Mouse (Mus musculus): Measurements from ENCODE around the gene Epsti1. TPM values are rescaled to one million over a fixed set of nuclear protein-coding genes. Genes with fewer than 3 reads are reported as not detected.

The Epsti1 gene
- polyA plus RNA-seq, 1 experiment from 2014 or later = 0.08 TPM

- H3K9me3 ChIP-seq (ENCODE audit: control insufficient read depth, low read length) = no peaks in the 10 kb centered on the region
- DNase-seq (ENCODE audit: low spot score) (no peak), ATAC-seq (ENCODE audit: insufficient number of reproducible peaks, low FRiP score, low TSS enrichment, low read depth) (no peak)
- H3K27me3 ChIP-seq (ENCODE audit: control insufficient read depth, insufficient read depth, low read length) = no peaks in the 10 kb centered on the region
- H3K4me1 ChIP-seq (ENCODE audit: control insufficient read depth, insufficient read depth, low read length) = no peaks in the 10 kb centered on the region
- H3K36me3 ChIP-seq (ENCODE audit: control insufficient read depth, insufficient read depth, low read length) = no peaks in the 10 kb centered on the region
- 83% methylated on average over 3 of the region's 3 CpGs for WGBS
- no peak overlapping the region for H3K9ac ChIP-seq (ENCODE audit: low read length)
- no peak overlapping the region for H3K4me2 ChIP-seq (ENCODE audit: low read depth, severe bottlenecking)
- no peak overlapping the region for H3K27ac ChIP-seq (replicated peaks; ENCODE audit: low read depth, low read length)
- no peak overlapping the region for H3K4me3 ChIP-seq (ENCODE audit: low read depth, low read length)
Measured at GRCm38 (mm10) chr14:77895951-77896350, 8.1 kb upstream of the Epsti1 start.

GRCm38 (mm10) chr14:77902541-77902940 lies 1.5 kb upstream of the Epsti1 start:
- no peaks in the 10 kb centered on the region for H3K9me3 ChIP-seq (ENCODE audit: control insufficient read depth, low read length)
- no peak overlapping the region for H3K27ac ChIP-seq (replicated peaks; ENCODE audit: low read depth, low read length)
- 91% methylated on average over 3 of the region's 3 CpGs for WGBS
- H3K36me3 ChIP-seq (ENCODE audit: control insufficient read depth, insufficient read depth, low read length) = no peaks in the 10 kb centered on the region
- DNase-seq (ENCODE audit: low spot score) = no peak
- H3K9ac ChIP-seq (ENCODE audit: low read length) = no peak overlapping the region
- no peak overlapping the region for H3K4me3 ChIP-seq (ENCODE audit: low read depth, low read length)
- H3K4me1 ChIP-seq (ENCODE audit: control insufficient read depth, insufficient read depth, low read length) = no peaks in the 10 kb centered on the region
- H3K27me3 ChIP-seq (ENCODE audit: control insufficient read depth, insufficient read depth, low read length) = no peaks in the 10 kb centered on the region
- no peak overlapping the region for H3K4me2 ChIP-seq (ENCODE audit: low read depth, severe bottlenecking)
- ATAC-seq (ENCODE audit: insufficient number of reproducible peaks, low FRiP score, low TSS enrichment, low read depth) = no peak

- no peak overlapping the region for H3K27ac ChIP-seq (replicated peaks; ENCODE audit: low read depth, low read length)
- no peaks in the 10 kb centered on the region for H3K36me3 ChIP-seq (ENCODE audit: control insufficient read depth, insufficient read depth, low read length)
- ATAC-seq (ENCODE audit: insufficient number of reproducible peaks, low FRiP score, low TSS enrichment, low read depth) (no peak), DNase-seq (ENCODE audit: low spot score) (no peak)
- H3K4me1 ChIP-seq (ENCODE audit: control insufficient read depth, insufficient read depth, low read length) = no peaks in the 10 kb centered on the region
- no peaks in the 10 kb centered on the region for H3K9me3 ChIP-seq (ENCODE audit: control insufficient read depth, low read length)
- H3K4me2 ChIP-seq (ENCODE audit: low read depth, severe bottlenecking) = no peak overlapping the region
- 83% methylated on average over 5 of the region's 5 CpGs for WGBS
- H3K27me3 ChIP-seq (ENCODE audit: control insufficient read depth, insufficient read depth, low read length) = no peaks in the 10 kb centered on the region
- H3K4me3 ChIP-seq (ENCODE audit: low read depth, low read length) = no peak overlapping the region
- H3K9ac ChIP-seq (ENCODE audit: low read length) = no peak overlapping the region
Measured at GRCm38 (mm10) chr14:77905466-77905865, 1.4 kb downstream of the Epsti1 start.

GRCm38 (mm10) chr14:77906586-77906985 lies 2.5 kb downstream of the Epsti1 start:
- no peak overlapping the region for H3K4me3 ChIP-seq (ENCODE audit: low read depth, low read length)
- H3K36me3 ChIP-seq (ENCODE audit: control insufficient read depth, insufficient read depth, low read length) = no peaks in the 10 kb centered on the region
- H3K27ac ChIP-seq (replicated peaks; ENCODE audit: low read depth, low read length) = no peak overlapping the region
- H3K4me1 ChIP-seq (ENCODE audit: control insufficient read depth, insufficient read depth, low read length) = no peaks in the 10 kb centered on the region
- H3K9ac ChIP-seq (ENCODE audit: low read length) = no peak overlapping the region
- 87% methylated on average over 5 of the region's 5 CpGs for WGBS
- no peaks in the 10 kb centered on the region for H3K9me3 ChIP-seq (ENCODE audit: control insufficient read depth, low read length)
- no peaks in the 10 kb centered on the region for H3K27me3 ChIP-seq (ENCODE audit: control insufficient read depth, insufficient read depth, low read length)
- no peak for DNase-seq (ENCODE audit: low spot score)
- ATAC-seq (ENCODE audit: insufficient number of reproducible peaks, low FRiP score, low TSS enrichment, low read depth) = no peak
- no peak overlapping the region for H3K4me2 ChIP-seq (ENCODE audit: low read depth, severe bottlenecking)

GRCm38 (mm10) chr14:77915776-77916175 lies 11.7 kb downstream of the Epsti1 start:
- no peaks in the 10 kb centered on the region for H3K4me1 ChIP-seq (ENCODE audit: control insufficient read depth, insufficient read depth, low read length)
- H3K4me2 ChIP-seq (ENCODE audit: low read depth, severe bottlenecking) = no peak overlapping the region
- H3K27me3 ChIP-seq (ENCODE audit: control insufficient read depth, insufficient read depth, low read length) = no peaks in the 10 kb centered on the region
- 90% methylated on average over 5 of the region's 5 CpGs for WGBS
- no peaks in the 10 kb centered on the region for H3K9me3 ChIP-seq (ENCODE audit: control insufficient read depth, low read length)
- no peak for ATAC-seq (ENCODE audit: insufficient number of reproducible peaks, low FRiP score, low TSS enrichment, low read depth)
- no peak for DNase-seq (ENCODE audit: low spot score)
- no peak overlapping the region for H3K4me3 ChIP-seq (ENCODE audit: low read depth, low read length)
- H3K27ac ChIP-seq (replicated peaks; ENCODE audit: low read depth, low read length) = no peak overlapping the region
- no peaks in the 10 kb centered on the region for H3K36me3 ChIP-seq (ENCODE audit: control insufficient read depth, insufficient read depth, low read length)
- H3K9ac ChIP-seq (ENCODE audit: low read length) = no peak overlapping the region

GRCm38 (mm10) chr14:77921641-77922040 lies 17.6 kb downstream of the Epsti1 start:
- 83% methylated on average over 8 of the region's 8 CpGs for WGBS
- no peaks in the 10 kb centered on the region for H3K36me3 ChIP-seq (ENCODE audit: control insufficient read depth, insufficient read depth, low read length)
- H3K4me1 ChIP-seq (ENCODE audit: control insufficient read depth, insufficient read depth, low read length) = 0 out of 2 replicates have a peak, but pooled peaks cover 4% of the 10 kb centered on the region
- no peak overlapping the region for H3K9ac ChIP-seq (ENCODE audit: low read length)
- ATAC-seq (ENCODE audit: insufficient number of reproducible peaks, low FRiP score, low TSS enrichment, low read depth) (no peak), DNase-seq (ENCODE audit: low spot score) (no peak)
- H3K27ac ChIP-seq (replicated peaks; ENCODE audit: low read depth, low read length) = no peak overlapping the region
- no peak overlapping the region for H3K4me3 ChIP-seq (ENCODE audit: low read depth, low read length)
- H3K27me3 ChIP-seq (ENCODE audit: control insufficient read depth, insufficient read depth, low read length) = no peaks in the 10 kb centered on the region
- no peaks in the 10 kb centered on the region for H3K9me3 ChIP-seq (ENCODE audit: control insufficient read depth, low read length)
- no peak overlapping the region for H3K4me2 ChIP-seq (ENCODE audit: low read depth, severe bottlenecking)

GRCm38 (mm10) chr14:77923076-77923865 lies 19.2 kb downstream of the Epsti1 start:
- H3K36me3 ChIP-seq (ENCODE audit: control insufficient read depth, insufficient read depth, low read length) = no peaks in the 10 kb centered on the region
- H3K27me3 ChIP-seq (ENCODE audit: control insufficient read depth, insufficient read depth, low read length) = no peaks in the 10 kb centered on the region
- no peak overlapping the region for H3K4me3 ChIP-seq (ENCODE audit: low read depth, low read length)
- 83% methylated on average over 6 of the region's 6 CpGs for WGBS
- ATAC-seq (ENCODE audit: insufficient number of reproducible peaks, low FRiP score, low TSS enrichment, low read depth) (no peak), DNase-seq (ENCODE audit: low spot score) (no peak)
- no peak overlapping the region for H3K27ac ChIP-seq (replicated peaks; ENCODE audit: low read depth, low read length)
- no peak overlapping the region for H3K4me2 ChIP-seq (ENCODE audit: low read depth, severe bottlenecking)
- H3K9ac ChIP-seq (ENCODE audit: low read length) = no peak overlapping the region
- 0 out of 2 replicates have a peak, but pooled peaks cover 4% of the 10 kb centered on the region for H3K4me1 ChIP-seq (ENCODE audit: control insufficient read depth, insufficient read depth, low read length)
- H3K9me3 ChIP-seq (ENCODE audit: control insufficient read depth, low read length) = no peaks in the 10 kb centered on the region

- no peak overlapping the region for H3K4me2 ChIP-seq (ENCODE audit: low read depth, severe bottlenecking)
- H3K9me3 ChIP-seq (ENCODE audit: control insufficient read depth, low read length) = no peaks in the 10 kb centered on the region
- no peak for DNase-seq (ENCODE audit: low spot score)
- H3K4me1 ChIP-seq (ENCODE audit: control insufficient read depth, insufficient read depth, low read length) = 0 out of 2 replicates have a peak, but pooled peaks cover 4% of the 10 kb centered on the region
- no peak for ATAC-seq (ENCODE audit: insufficient number of reproducible peaks, low FRiP score, low TSS enrichment, low read depth)
- 91% methylated on average over 10 of the region's 10 CpGs for WGBS
- H3K27me3 ChIP-seq (ENCODE audit: control insufficient read depth, insufficient read depth, low read length) = no peaks in the 10 kb centered on the region
- no peak overlapping the region for H3K9ac ChIP-seq (ENCODE audit: low read length)
- H3K27ac ChIP-seq (replicated peaks; ENCODE audit: low read depth, low read length) = no peak overlapping the region
- H3K36me3 ChIP-seq (ENCODE audit: control insufficient read depth, insufficient read depth, low read length) = no peaks in the 10 kb centered on the region
- H3K4me3 ChIP-seq (ENCODE audit: low read depth, low read length) = no peak overlapping the region
Measured at GRCm38 (mm10) chr14:77925414-77925813, 21.4 kb downstream of the Epsti1 start.

- DNase-seq (ENCODE audit: low spot score) (peak; percentile 66), ATAC-seq (ENCODE audit: insufficient number of reproducible peaks, low FRiP score, low TSS enrichment, low read depth) (no peak)
- H3K4me1 ChIP-seq (ENCODE audit: control insufficient read depth, insufficient read depth, low read length) = no peaks in the 10 kb centered on the region
- no peaks in the 10 kb centered on the region for H3K9me3 ChIP-seq (ENCODE audit: control insufficient read depth, low read length)
- H3K4me3 ChIP-seq (ENCODE audit: low read depth, low read length) = no peak overlapping the region
- H3K27me3 ChIP-seq (ENCODE audit: control insufficient read depth, insufficient read depth, low read length) = no peaks in the 10 kb centered on the region
- 44% methylated on average over 3 of the region's 3 CpGs for WGBS
- no peak overlapping the region for H3K9ac ChIP-seq (ENCODE audit: low read length)
- no peak overlapping the region for H3K27ac ChIP-seq (replicated peaks; ENCODE audit: low read depth, low read length)
- no peaks in the 10 kb centered on the region for H3K36me3 ChIP-seq (ENCODE audit: control insufficient read depth, insufficient read depth, low read length)
- no peak overlapping the region for H3K4me2 ChIP-seq (ENCODE audit: low read depth, severe bottlenecking)
Measured at GRCm38 (mm10) chr14:77926718-77927117, 22.7 kb downstream of the Epsti1 start.

Data from limb, embryonic 11.5 days (tissue).